22 mouse cellular contexts compared by ENCODE assay signal in the genomic region with DNA sequence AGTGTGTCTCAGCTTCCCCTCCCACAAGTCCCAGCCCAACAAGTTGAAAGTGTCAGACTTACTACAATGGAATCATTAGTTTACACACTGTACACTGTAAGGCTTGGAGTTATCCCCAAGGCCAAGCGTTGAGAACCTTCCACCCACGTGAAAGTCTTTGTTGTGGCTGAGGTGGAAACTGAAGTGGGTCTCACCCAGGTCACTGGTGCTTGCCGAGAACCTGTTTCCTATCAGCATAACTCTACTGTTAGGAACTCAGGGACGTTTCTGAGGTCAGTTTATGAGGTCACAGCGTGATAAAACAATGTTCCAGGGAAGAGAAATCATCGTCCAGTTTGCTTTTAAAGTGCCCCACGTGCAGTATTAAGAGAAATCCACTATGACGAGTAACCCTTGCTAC. TPM values are rescaled to one million over a fixed set of nuclear protein-coding genes. Genes with fewer than 3 reads are reported as not detected.
DNase-seq lines count a peak whose midpoint lies in the region; ATAC-seq lines count a peak whose summit lies in the region.
"Had no signal": no experiment of that assay in that cellular context is flagged by ENCODE, and none has a peak within 500 bp of the region (broad histone marks: within the 10 kb centered on the region; RNA-seq: fewer than 3 reads in every experiment).

No protein-coding gene starts in this region.

- no peaks in the 10 kb centered on the region for H3K27me3 ChIP-seq in heart, embryonic 11.5 days (ENCODE audit: control insufficient read depth, insufficient read depth, low read length)
- H3K27me3 ChIP-seq in midbrain, embryonic 10.5 days (ENCODE audit: low read depth, poor library complexity, severe bottlenecking) = no peaks in the 10 kb centered on the region
- H3K27me3 ChIP-seq: embryonic facial prominence, embryonic 13.5 days; forebrain, embryonic 12.5 days; forebrain, embryonic 15.5 days; hindbrain, embryonic 12.5 days; hindbrain, embryonic 15.5 days; intestine, embryonic 15.5 days had no signal

- peak; percentile 55 for DNase-seq in heart, adult 11 months
- peak; percentile 24 for DNase-seq in CD4-positive helper T cell, adult 2 months (ENCODE audit: low read depth, low spot score)
- DNase-seq in midbrain, embryonic 10.5 days (ENCODE audit: low spot score) = no peak
- DNase-seq: cerebellum, adult 11-12 months; cerebellum, adult 8-10 months; cerebellum, postnatal 10 days; cerebellum, postnatal 36 days; embryo, embryonic 11 days; gastrocnemius, postnatal 25 days; heart, adult 2 months had no signal

- peaks cover 4% of the 10 kb centered on the region; the same call in 1 of the 2 replicates for H3K36me3 ChIP-seq in heart, embryonic 11.5 days (ENCODE audit: control insufficient read depth, insufficient read depth, low read length)
- peaks cover 55% of the 10 kb centered on the region for H3K36me3 ChIP-seq in midbrain, embryonic 10.5 days
- H3K36me3 ChIP-seq: intestine, embryonic 15.5 days had no signal

- 75% methylated on average over 8 of the region's 8 CpGs for whole genome bisulfite sequencing in heart, embryonic 11.5 days (ENCODE audit: insufficient replicate concordance)
- WGBS in midbrain, embryonic 10.5 days = 92% methylated on average over 8 of the region's 8 CpGs

- H3K4me2 ChIP-seq in heart, embryonic 11.5 days = no peak overlapping the region
- H3K4me2 ChIP-seq: embryonic facial prominence, embryonic 13.5 days; forebrain, embryonic 12.5 days; forebrain, embryonic 15.5 days; hindbrain, embryonic 12.5 days; hindbrain, embryonic 15.5 days; intestine, embryonic 15.5 days had no signal

- no peak for ATAC-seq in heart, embryonic 11.5 days (replicated peaks; ENCODE audit: insufficient number of reproducible peaks, low FRiP score, low TSS enrichment)
- ATAC-seq in activated CD4-positive, CD25-positive, alpha-beta regulatory T cell, adult 4 months = peak; percentile 23
- ATAC-seq in cerebellum, adult (ENCODE audit: insufficient number of reproducible peaks, low FRiP score, low TSS enrichment) = no peak
- ATAC-seq: forebrain, embryonic 15.5 days; intestine, embryonic 15.5 days had no signal

- H3K9ac ChIP-seq in heart, embryonic 11.5 days (ENCODE audit: low read depth, low read length) = no peak overlapping the region
- H3K9ac ChIP-seq: embryonic facial prominence, embryonic 13.5 days; forebrain, embryonic 12.5 days; forebrain, embryonic 15.5 days; hindbrain, embryonic 12.5 days; hindbrain, embryonic 15.5 days; intestine, embryonic 15.5 days had no signal

- H3K27ac ChIP-seq in heart, embryonic 11.5 days (ENCODE audit: low read depth, low read length) = no peak overlapping the region
- H3K27ac ChIP-seq in midbrain, embryonic 10.5 days (replicated peaks) = no peak overlapping the region
- H3K27ac ChIP-seq: embryonic facial prominence, embryonic 10.5 days; embryonic facial prominence, embryonic 13.5 days; forebrain, embryonic 12.5 days; forebrain, embryonic 15.5 days; heart, adult 2 months; heart, embryonic 10.5 days; hindbrain, embryonic 12.5 days; hindbrain, embryonic 15.5 days; intestine, embryonic 15.5 days had no signal

- no peaks in the 10 kb centered on the region for H3K4me1 ChIP-seq in heart, embryonic 11.5 days (ENCODE audit: control insufficient read depth, insufficient read depth, low read length)
- H3K4me1 ChIP-seq in midbrain, embryonic 10.5 days = peaks cover 6% of the 10 kb centered on the region
- H3K4me1 ChIP-seq: embryonic facial prominence, embryonic 10.5 days; forebrain, embryonic 12.5 days; heart, embryonic 10.5 days; hindbrain, embryonic 12.5 days; hindbrain, embryonic 15.5 days; intestine, embryonic 15.5 days had no signal

- no peak overlapping the region for H3K4me3 ChIP-seq in heart, embryonic 11.5 days (ENCODE audit: low read depth, low read length)
- H3K4me3 ChIP-seq in midbrain, embryonic 10.5 days = no peak overlapping the region
- H3K4me3 ChIP-seq: embryonic facial prominence, embryonic 10.5 days; embryonic facial prominence, embryonic 13.5 days; erythroblast, embryonic 14.5 days; forebrain, embryonic 12.5 days; forebrain, embryonic 15.5 days; heart, adult 2 months; heart, embryonic 10.5 days; hindbrain, embryonic 12.5 days; hindbrain, embryonic 15.5 days; intestine, embryonic 15.5 days had no signal

- H3K9me3 ChIP-seq in heart, embryonic 11.5 days (replicated peaks; ENCODE audit: control insufficient read depth, low read length) = no peaks in the 10 kb centered on the region
- H3K9me3 ChIP-seq in midbrain, embryonic 10.5 days (replicated peaks) = no peaks in the 10 kb centered on the region
- H3K9me3 ChIP-seq: embryonic facial prominence, embryonic 10.5 days; embryonic facial prominence, embryonic 13.5 days; forebrain, embryonic 12.5 days; forebrain, embryonic 15.5 days; heart, embryonic 10.5 days; hindbrain, embryonic 12.5 days; hindbrain, embryonic 15.5 days; intestine, embryonic 15.5 days had no signal

RNA-seq across cellular contexts. Expression of a gene that starts 17.9 kb away (rescaled TPM):
- polyA plus RNA-seq in heart, embryonic 11.5 days (2014; fragmentation: Nextera tagmentation; extraction: Ambion mirVana) = 24.6 and 27.3 TPM in 2 replicates
- polyA plus RNA-seq in activated CD4-positive, CD25-positive, alpha-beta regulatory T cell, adult 4 months (2017; shearing (Covaris generic)) = 10 to 100 TPM; 14.3 to 17.2 TPM
- polyA plus RNA-seq in midbrain, embryonic 10.5 days (2016; fragmentation: Nextera tagmentation; extraction: Ambion mirVana) = 26.4 and 26.8 TPM in 2 replicates

RNA-seq across cellular contexts. Expression of a gene that starts 35.5 kb away (rescaled TPM):
- 22.5 and 26.2 TPM in 2 replicates for polyA plus RNA-seq in heart, embryonic 11.5 days (2014; fragmentation: Nextera tagmentation; extraction: Ambion mirVana)
- polyA plus RNA-seq in activated CD4-positive, CD25-positive, alpha-beta regulatory T cell, adult 4 months (2017; shearing (Covaris generic)) = 10 to 100 TPM in 1 of 2 experiments, 1 to 10 TPM in 1; 7.7 to 11.5 TPM
- 17.7 and 24.9 TPM in 2 replicates for polyA plus RNA-seq in midbrain, embryonic 10.5 days (2016; fragmentation: Nextera tagmentation; extraction: Ambion mirVana)

RNA-seq across cellular contexts. Expression of a gene that starts 35.8 kb away (rescaled TPM):
- 6.1 and 6.6 TPM in 2 replicates for polyA plus RNA-seq in heart, embryonic 11.5 days (2014; fragmentation: Nextera tagmentation; extraction: Ambion mirVana)
- 10 to 100 TPM; 10.9 to 16.5 TPM for polyA plus RNA-seq in activated CD4-positive, CD25-positive, alpha-beta regulatory T cell, adult 4 months (2017; shearing (Covaris generic))
- polyA plus RNA-seq in midbrain, embryonic 10.5 days (2016; fragmentation: Nextera tagmentation; extraction: Ambion mirVana) = 4.5 and 5.1 TPM in 2 replicates
- polyA plus RNA-seq: erythroblast, embryonic 14.5 days had no signal

RNA-seq across cellular contexts. Expression of a gene that starts 42.4 kb away (rescaled TPM):
- 1.1 and 1.8 TPM in 2 replicates for polyA plus RNA-seq in heart, embryonic 11.5 days (2014; fragmentation: Nextera tagmentation; extraction: Ambion mirVana)
- polyA plus RNA-seq in activated CD4-positive, CD25-positive, alpha-beta regulatory T cell, adult 4 months (2017; shearing (Covaris generic)) = under 1 TPM in 1 of 2 experiments, not detected in 1; 0.66 TPM
- polyA plus RNA-seq in midbrain, embryonic 10.5 days (2016; fragmentation: Nextera tagmentation; extraction: Ambion mirVana) = 47.3 and 51.2 TPM in 2 replicates
